Mouse (Mus musculus): ENCODE measurements around the gene Ralgps1.
"Not testable (repeated sequence)": the region's sequence is repeated elsewhere in the genome, so short reads cannot be mapped to it uniquely, and the experiment has no call there.

The Ralgps1 gene

GRCm38 (mm10) chr2:33323043-33323625, 48.2 kb downstream of the Ralgps1 start:
- DNase-seq (ENCODE audit: low spot score in 2 of 2), result not testable (repeated sequence)

DNA sequence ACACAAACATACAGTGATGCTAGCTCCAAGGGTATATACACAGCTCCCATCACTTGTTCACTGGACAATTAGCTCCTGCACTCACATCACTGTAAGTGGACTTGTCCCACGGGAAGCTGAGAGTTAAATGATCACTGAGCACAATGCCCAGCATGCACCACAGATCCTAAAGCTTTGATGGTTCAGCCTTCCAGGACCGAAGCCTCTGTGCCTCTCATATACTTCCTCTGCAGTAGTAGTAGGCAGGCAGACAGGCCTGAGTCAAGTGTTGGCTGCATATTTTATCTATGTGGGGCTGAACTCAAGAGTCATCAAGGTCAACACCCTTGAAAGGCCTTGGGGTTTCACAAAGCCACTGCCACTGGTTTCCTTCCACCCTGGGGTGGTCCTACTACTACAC, 49.6 kb downstream of the Ralgps1 start:
- no peak for DNase-seq (ENCODE audit: low spot score in 2 of 2)

DNA sequence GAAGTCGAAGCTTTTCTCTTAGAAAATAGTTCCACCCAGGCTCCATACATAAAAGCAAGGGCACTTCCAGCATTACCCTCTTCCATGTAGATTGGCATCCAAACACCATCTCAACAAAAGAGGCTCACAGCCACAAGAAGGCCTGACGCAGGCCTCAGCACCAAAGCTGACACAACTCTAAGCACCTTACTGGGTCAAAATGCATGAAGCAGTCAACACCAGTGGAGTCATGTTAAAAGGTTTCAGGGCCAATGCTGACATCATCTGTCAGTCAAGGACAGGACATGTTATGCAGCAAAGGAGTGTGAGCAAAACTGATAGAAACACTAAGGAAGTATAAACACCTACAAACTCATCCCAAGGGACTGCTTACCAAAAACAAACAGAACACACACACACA, 50.3 kb downstream of the Ralgps1 start:
- DNase-seq (ENCODE audit: low spot score in 2 of 2), result no peak

DNA sequence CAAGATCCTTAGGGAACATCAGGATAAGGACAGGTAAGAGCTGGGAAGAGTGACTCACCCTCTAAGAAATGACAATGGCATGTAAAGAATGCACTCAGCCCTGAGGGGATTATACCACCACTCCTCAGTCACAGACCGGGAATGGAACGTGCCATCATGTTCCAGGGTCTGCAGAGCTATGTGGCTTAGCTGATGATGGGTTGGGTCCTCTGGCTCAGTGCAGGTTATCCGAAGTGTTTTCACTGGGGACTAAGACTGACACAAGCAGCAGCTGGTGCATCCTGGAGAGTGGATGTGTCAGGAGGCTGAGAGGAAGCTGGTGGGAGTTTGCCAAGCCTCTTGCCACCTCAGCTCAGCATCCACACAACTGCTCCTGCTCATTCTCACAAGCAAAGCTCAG, 50.7 kb downstream of the Ralgps1 start:
- no peak for DNase-seq (ENCODE audit: low spot score in 2 of 2)

- no peak for DNase-seq (ENCODE audit: low spot score in 2 of 2)
These were observed 51.4 kb downstream of the Ralgps1 start for GRCm38 (mm10) chr2:33319934-33320333.

DNA sequence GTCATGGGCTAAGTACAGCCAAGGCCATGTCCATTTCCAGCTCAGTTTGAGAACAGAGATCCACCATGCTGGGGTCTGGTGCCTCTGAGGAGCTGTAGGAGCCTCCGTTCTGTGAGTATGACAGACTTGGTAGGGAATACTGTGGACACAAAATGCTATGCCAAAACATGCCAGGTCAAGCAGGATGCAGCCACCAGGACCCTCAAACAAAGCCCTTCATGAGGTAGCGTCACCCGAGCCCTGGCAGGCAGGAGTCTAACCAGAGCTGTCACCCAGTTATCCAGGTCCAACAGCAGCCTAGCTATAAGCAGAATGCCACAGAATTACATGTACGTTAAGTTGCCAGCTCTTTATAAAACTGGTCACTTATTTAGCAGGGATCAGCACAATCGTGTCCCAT, 51.8 kb downstream of the Ralgps1 start:
- no peak for DNase-seq (ENCODE audit: low spot score in 2 of 2)

DNA sequence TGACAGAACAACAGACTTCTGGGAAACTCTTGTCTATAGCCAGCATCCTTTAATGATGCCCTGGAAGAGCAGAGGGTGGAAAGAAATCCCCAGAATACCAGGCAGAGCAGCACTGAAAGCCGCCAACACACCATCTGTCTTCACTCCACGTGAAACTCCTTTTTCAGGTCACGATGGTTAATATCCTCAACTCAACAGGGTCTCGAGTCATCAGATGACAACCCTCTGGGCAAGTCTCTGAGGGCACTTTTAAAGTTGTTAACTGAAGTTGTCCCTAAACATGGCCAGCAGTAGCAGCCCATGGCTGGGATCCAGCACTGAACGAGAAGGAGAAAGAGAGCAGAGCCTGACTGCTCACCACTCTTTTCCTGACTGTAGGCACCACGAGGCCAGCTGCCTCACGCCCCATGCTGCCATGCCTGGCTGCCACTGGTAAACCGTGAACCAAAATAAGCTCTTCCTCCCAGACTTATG, 52.8 kb downstream of the Ralgps1 start:
- DNase-seq (ENCODE audit: low spot score in 2 of 2), result peak in 1 of 2 experiments; percentile 35

DNA sequence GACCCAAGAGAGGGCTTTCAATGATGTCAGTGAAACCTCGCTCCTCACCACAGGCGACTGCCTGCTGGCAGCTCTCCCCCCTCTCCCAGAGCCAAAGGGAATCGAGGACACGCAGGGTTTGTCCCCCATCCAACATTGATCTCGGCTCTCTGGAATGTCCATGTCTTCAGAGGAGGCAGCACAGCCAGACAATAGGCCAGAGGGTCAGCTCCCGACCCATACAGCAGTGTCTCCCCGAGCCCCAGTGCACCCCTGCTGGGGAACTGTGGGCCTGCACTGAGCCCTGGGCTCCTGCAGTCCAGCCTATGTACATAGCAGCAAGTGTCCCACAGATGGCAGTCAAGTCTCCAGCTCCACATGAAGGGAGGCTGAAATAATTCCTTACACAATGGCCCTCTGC, 54.8 kb downstream of the Ralgps1 start:
- peak; percentile 52 to 53 for DNase-seq (ENCODE audit: low spot score in 2 of 2)

GRCm38 (mm10) chr2:33316063-33316405, 55.3 kb downstream of the Ralgps1 start:
- DNase-seq (ENCODE audit: low spot score in 2 of 2), result no peak

DNA sequence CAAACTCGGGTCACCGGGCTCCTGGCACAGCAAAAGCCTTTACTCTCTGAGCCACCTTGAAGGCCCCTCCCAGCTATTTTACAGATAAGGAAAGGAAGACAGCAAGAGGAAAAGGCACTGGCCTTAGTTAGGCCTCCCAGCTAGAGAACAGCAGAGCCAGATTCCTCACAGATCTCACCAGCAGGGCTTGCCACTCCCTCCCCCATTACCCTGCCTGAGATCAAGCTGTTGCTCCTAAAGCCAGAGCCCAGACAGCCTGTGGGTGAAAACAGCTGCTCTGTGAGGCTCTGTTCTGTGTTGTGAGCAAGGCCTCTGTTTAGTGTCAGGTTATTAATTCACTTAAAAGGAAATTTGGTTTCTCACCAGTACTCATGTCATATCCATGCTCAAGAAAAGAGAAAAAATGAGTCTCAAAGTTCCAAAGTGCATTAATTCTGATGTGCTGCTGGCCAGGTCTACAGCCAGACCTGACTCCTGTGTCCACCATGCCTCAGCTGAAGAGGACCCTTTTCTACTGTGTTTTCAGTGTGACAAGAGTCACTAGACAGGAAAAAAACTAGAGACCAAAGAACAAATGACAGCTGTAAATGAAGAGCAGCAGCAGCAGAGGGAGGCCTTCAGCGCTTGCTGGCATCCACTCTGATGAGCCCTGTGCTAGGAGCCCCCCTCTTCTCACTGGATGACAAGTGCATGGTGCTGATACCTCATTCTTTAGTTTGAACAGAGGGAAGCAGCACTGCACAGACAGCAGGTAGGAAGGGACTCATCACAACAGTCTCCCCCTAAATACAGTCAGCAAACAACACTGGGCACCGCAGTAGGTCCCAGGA, 55.8 kb downstream of the Ralgps1 start:
- DNase-seq (ENCODE audit: low spot score in 2 of 2), result no peak

DNA sequence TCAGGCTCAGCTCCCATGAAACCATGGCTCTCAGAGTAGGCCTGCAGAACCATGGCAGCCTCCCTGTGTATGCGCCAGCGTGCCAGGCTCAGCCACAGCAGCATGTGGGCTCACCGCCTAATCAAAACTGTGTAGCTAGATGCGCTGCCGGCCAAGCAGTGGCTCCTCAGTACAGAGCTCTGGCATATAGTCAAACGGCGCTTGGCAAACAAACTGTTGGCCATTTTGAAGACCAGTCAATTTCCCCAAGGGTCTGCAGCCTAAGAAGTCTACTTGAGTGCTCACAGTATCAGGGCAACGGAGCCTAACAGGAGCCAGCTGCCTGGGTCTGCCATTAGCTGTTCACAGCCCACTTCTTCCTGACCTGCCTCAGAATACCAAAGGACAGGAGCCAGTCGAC, 61.9 kb downstream of the Ralgps1 start:
- DNase-seq (ENCODE audit: low spot score in 2 of 2), result peak in 1 of 2 experiments; percentile 52

- DNase-seq (ENCODE audit: low spot score in 2 of 2), result no peak
These were observed 64.7 kb downstream of the Ralgps1 start for GRCm38 (mm10) chr2:33306565-33306964.

GRCm38 (mm10) chr2:33303416-33303947, 67.8 kb downstream of the Ralgps1 start:
- no peak for DNase-seq (ENCODE audit: low spot score in 2 of 2)

DNA sequence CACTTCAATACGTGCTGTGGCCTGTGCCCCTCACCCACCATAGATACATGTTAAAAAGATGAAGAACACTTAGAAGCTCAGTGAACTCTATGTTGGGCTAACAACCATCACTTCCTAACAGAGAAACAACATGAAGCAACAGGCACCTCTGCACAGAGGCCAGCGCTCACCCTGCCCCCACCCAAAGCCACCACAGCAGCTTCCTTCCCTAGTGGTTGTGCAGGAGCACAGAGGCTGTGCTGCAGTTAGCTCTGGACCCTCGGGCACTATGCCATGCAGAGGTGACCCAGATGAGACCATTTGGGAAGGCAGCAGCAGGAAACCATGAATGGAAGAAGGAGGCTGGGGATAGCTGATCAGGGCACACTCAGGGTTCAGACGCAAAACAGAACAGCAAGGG, 68.5 kb downstream of the Ralgps1 start:
- DNase-seq (ENCODE audit: low spot score in 2 of 2), result no peak

GRCm38 (mm10) chr2:33302405-33302804, 68.9 kb downstream of the Ralgps1 start:
- no peak for DNase-seq (ENCODE audit: low spot score in 2 of 2)

- no peak for DNase-seq (ENCODE audit: low spot score in 2 of 2)
These were observed 70.8 kb downstream of the Ralgps1 start for GRCm38 (mm10) chr2:33300371-33301046.

DNA sequence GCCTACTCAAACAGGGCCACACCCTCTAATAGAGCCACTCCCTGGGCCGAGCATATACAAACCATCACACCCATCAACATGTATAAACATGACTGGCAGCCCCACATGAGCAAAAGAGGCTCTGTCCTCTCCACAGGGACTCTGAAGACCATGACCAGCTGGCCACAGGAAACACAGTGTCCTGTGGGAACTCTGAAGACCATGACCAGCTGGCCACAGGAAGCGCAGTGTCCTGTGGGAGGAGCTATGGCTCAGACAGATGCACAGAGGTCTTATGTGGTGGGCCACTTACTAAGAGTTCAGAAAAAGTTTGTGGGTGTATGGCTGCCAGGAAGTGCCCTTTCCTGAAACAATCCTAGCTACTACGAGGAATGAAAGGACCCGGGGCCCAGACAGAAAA, 72.4 kb downstream of the Ralgps1 start:
- DNase-seq (ENCODE audit: low spot score in 2 of 2), result no peak

- DNase-seq (ENCODE audit: low spot score in 2 of 2), result no peak
These were observed 76.2 kb downstream of the Ralgps1 start for GRCm38 (mm10) chr2:33295115-33295514.

DNA sequence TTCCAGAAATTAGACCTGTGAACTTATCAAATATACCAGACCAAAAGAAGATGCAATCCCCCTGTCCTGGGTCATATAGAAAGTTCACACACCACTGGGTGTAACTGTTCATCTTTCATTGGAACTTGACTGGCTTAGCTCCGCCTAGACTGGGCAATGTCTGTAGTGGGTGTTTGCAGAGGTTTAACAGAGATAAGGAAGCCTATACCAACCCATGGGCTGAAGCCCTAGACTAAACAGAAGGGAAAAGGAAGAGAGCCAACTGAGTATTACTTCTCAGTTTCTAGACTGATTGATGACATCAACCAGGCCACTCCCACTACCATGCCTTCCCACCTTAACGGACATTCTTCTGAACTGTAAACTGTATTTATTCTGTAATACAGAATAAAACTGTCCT, 79.2 kb downstream of the Ralgps1 start:
- DNase-seq (ENCODE audit: low spot score in 2 of 2), result no peak

DNA sequence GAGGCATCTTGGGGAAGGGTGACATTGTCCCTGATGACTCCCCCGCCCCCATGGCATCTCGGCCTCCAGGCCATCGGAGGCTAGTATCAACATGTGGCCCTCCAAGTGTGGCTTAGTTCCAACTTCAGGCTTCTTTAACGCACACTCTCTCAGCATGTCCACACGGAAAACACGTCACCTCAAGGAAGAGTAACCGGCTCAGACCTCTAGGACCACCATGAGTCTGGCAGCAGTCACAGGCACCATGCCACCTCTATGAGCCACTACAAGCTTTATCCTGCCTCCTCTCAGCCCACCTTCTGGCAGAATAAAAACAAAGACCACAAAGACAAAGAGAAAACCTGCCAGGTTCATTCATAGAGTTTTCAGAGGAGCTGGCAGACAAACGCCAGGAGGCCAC, 80.8 kb downstream of the Ralgps1 start:
- no peak for DNase-seq (ENCODE audit: low spot score in 2 of 2)

GRCm38 (mm10) chr2:33288837-33289236, 82.4 kb downstream of the Ralgps1 start:
- no peak for DNase-seq (ENCODE audit: low spot score in 2 of 2)

GRCm38 (mm10) chr2:33283674-33284073, 87.6 kb downstream of the Ralgps1 start:
- DNase-seq (ENCODE audit: low spot score in 2 of 2), result no peak

DNA sequence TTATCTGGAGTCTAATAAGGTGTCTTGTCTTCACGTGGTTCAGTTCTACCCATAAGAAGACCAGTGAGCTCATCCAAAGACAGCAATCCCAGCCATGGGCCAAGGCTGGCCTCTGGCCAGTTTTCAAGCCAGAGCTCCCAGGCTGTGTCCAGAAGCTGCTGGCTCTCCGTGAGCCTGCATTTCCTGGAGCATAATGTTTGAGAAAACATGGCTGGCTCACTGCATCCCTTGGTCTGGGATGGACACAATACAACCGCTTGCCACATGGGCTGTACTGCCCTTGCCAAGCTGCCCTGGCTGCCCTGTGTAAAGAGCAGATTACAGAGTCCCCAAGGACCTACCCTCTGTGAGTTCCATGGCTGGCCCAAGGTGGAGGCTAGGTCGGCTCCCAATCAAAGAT, 88.4 kb downstream of the Ralgps1 start:
- DNase-seq (ENCODE audit: low spot score in 2 of 2), result no peak

Measured in frontal cortex, postnatal 14 days (tissue).